Mouse (Mus musculus): Measurements from ENCODE around the gene Mcat. TPM values are rescaled to one million over a fixed set of nuclear protein-coding genes. Genes with fewer than 3 reads are reported as not detected.

Gene Mcat
- polyA plus RNA-seq, 1 experiment: 25.0 TPM

GRCm38 (mm10) chr15:83524333-83524729, 39.3 kb downstream of the Mcat start:
- no peak for DNase-seq
- no peak for TF ChIP-seq CTCF (IDR thresholded peaks at IDR 0.05; ENCODE audit: borderline replicate concordance, insufficient read depth, low read depth, low read length)

GRCm38 (mm10) chr15:83523638-83524332, 39.8 kb downstream of the Mcat start:
- 66% methylated on average over 14 of the region's 14 CpGs for WGBS
- no peak overlapping the region for H3K27ac ChIP-seq (ENCODE audit: insufficient read depth, low read length)
- H3K27me3 ChIP-seq (ENCODE audit: control insufficient read depth, insufficient read depth, low read length): peaks cover 2% of the 10 kb centered on the region; the same call in 1 of the 2 replicates
- H3K4me3 ChIP-seq (replicated peaks; ENCODE audit: insufficient read depth, low read depth, low read length): no peak overlapping the region
- TF ChIP-seq POLR2A (IDR thresholded peaks at IDR 0.05; ENCODE audit: borderline replicate concordance, insufficient read depth, low read length) (no peak), CTCF (IDR thresholded peaks at IDR 0.05; ENCODE audit: borderline replicate concordance, insufficient read depth, low read depth, low read length) (no peak)
- H3K4me1 ChIP-seq (ENCODE audit: control insufficient read depth, insufficient read depth, low read length): no peaks in the 10 kb centered on the region
- no peak for DNase-seq

More at GRCm38 (mm10) chr15:83524333-83524729, 39.3 kb downstream of the Mcat start:
- 80% methylated on average over 3 of the region's 3 CpGs for WGBS
- H3K27ac ChIP-seq (ENCODE audit: insufficient read depth, low read length): no peak overlapping the region
- H3K4me1 ChIP-seq (ENCODE audit: control insufficient read depth, insufficient read depth, low read length): no peaks in the 10 kb centered on the region
- H3K27me3 ChIP-seq (ENCODE audit: control insufficient read depth, insufficient read depth, low read length): peaks cover 2% of the 10 kb centered on the region; the same call in 1 of the 2 replicates
- H3K4me3 ChIP-seq (replicated peaks; ENCODE audit: insufficient read depth, low read depth, low read length): no peak overlapping the region

- TF ChIP-seq CTCF (IDR thresholded peaks at IDR 0.05; ENCODE audit: borderline replicate concordance, insufficient read depth, low read depth, low read length) (no peak), POLR2A (IDR thresholded peaks at IDR 0.05; ENCODE audit: borderline replicate concordance, insufficient read depth, low read length) (no peak)
- WGBS: 62% methylated on average over 7 of the region's 7 CpGs
- Histone ChIP-seq H3K4me3 (replicated peaks; ENCODE audit: insufficient read depth, low read depth, low read length) (no peak overlapping the region), H3K4me1 (ENCODE audit: control insufficient read depth, insufficient read depth, low read length) (no peaks in the 10 kb centered on the region), H3K27me3 (ENCODE audit: control insufficient read depth, insufficient read depth, low read length) (peaks cover 2% of the 10 kb centered on the region; the same call in 1 of the 2 replicates), H3K27ac (ENCODE audit: insufficient read depth, low read length) (no peak overlapping the region)
- DNase-seq: no peak
Measured at GRCm38 (mm10) chr15:83523196-83523595, 40.4 kb downstream of the Mcat start.

GRCm38 (mm10) chr15:83520861-83521382, 42.7 kb downstream of the Mcat start:
- WGBS: 57% methylated on average over 6 of the region's 6 CpGs
- H3K4me3 ChIP-seq (replicated peaks; ENCODE audit: insufficient read depth, low read depth, low read length): no peak overlapping the region
- no peaks in the 10 kb centered on the region; the same call in 1 of the 2 replicates for H3K27me3 ChIP-seq (ENCODE audit: control insufficient read depth, insufficient read depth, low read length)
- no peak for DNase-seq
- no peak overlapping the region for H3K27ac ChIP-seq (ENCODE audit: insufficient read depth, low read length)
- TF ChIP-seq POLR2A (IDR thresholded peaks at IDR 0.05; ENCODE audit: borderline replicate concordance, insufficient read depth, low read length) (no peak), CTCF (IDR thresholded peaks at IDR 0.05; ENCODE audit: borderline replicate concordance, insufficient read depth, low read depth, low read length) (no peak)
- no peaks in the 10 kb centered on the region for H3K4me1 ChIP-seq (ENCODE audit: control insufficient read depth, insufficient read depth, low read length)

- TF ChIP-seq CTCF (IDR thresholded peaks at IDR 0.05; ENCODE audit: borderline replicate concordance, insufficient read depth, low read depth, low read length): peak; percentile 79; the same call in 1 of the 2 replicates
- TF ChIP-seq POLR2A (IDR thresholded peaks at IDR 0.05; ENCODE audit: borderline replicate concordance, insufficient read depth, low read length): no peak
- WGBS: 27% methylated on average over 20 of the region's 20 CpGs
- H3K27me3 ChIP-seq (ENCODE audit: control insufficient read depth, insufficient read depth, low read length): no peaks in the 10 kb centered on the region
- H3K27ac ChIP-seq (ENCODE audit: insufficient read depth, low read length): no peak overlapping the region
- no peak overlapping the region for H3K4me3 ChIP-seq (replicated peaks; ENCODE audit: insufficient read depth, low read depth, low read length)
- peak; percentile 55 to 63 for DNase-seq
- no peaks in the 10 kb centered on the region for H3K4me1 ChIP-seq (ENCODE audit: control insufficient read depth, insufficient read depth, low read length)
Measured at GRCm38 (mm10) chr15:83518215-83519048, 45.2 kb downstream of the Mcat start.

- H3K27me3 ChIP-seq (ENCODE audit: control insufficient read depth, insufficient read depth, low read length): no peaks in the 10 kb centered on the region
- H3K4me3 ChIP-seq (replicated peaks; ENCODE audit: insufficient read depth, low read depth, low read length): no peak overlapping the region
- no peak for TF ChIP-seq POLR2A (IDR thresholded peaks at IDR 0.05; ENCODE audit: borderline replicate concordance, insufficient read depth, low read length)
- TF ChIP-seq CTCF (IDR thresholded peaks at IDR 0.05; ENCODE audit: borderline replicate concordance, insufficient read depth, low read depth, low read length): no peak
- no peaks in the 10 kb centered on the region for H3K4me1 ChIP-seq (ENCODE audit: control insufficient read depth, insufficient read depth, low read length)
- WGBS: 30% methylated on average over 5 of the region's 5 CpGs
- DNase-seq: peak in 1 of 2 experiments; percentile 21
- H3K27ac ChIP-seq (ENCODE audit: insufficient read depth, low read length): no peak overlapping the region
Measured at GRCm38 (mm10) chr15:83515018-83515417, 48.6 kb downstream of the Mcat start.

- H3K4me1 ChIP-seq (ENCODE audit: control insufficient read depth, insufficient read depth, low read length): no peaks in the 10 kb centered on the region
- no peak for DNase-seq
- no peaks in the 10 kb centered on the region for H3K27me3 ChIP-seq (ENCODE audit: control insufficient read depth, insufficient read depth, low read length)
- no peak overlapping the region for H3K27ac ChIP-seq (ENCODE audit: insufficient read depth, low read length)
- TF ChIP-seq POLR2A (IDR thresholded peaks at IDR 0.05; ENCODE audit: borderline replicate concordance, insufficient read depth, low read length) (no peak), CTCF (IDR thresholded peaks at IDR 0.05; ENCODE audit: borderline replicate concordance, insufficient read depth, low read depth, low read length) (no peak)
- WGBS: 74% methylated on average over 13 of the region's 13 CpGs
- no peak overlapping the region for H3K4me3 ChIP-seq (replicated peaks; ENCODE audit: insufficient read depth, low read depth, low read length)
Measured at GRCm38 (mm10) chr15:83512489-83513281, 50.9 kb downstream of the Mcat start.
